Mouse (Mus musculus) CH12.LX (cell line): ENCODE measurements around the gene Golga3.

ENCODE experiments used
- CTCF ChIP-seq, 2 experiments: IDR thresholded peaks in 1 of 2; conservative IDR thresholded peaks in 1 of 2; 2 replicates each; pipeline ENCODE4 v1.5.1; 2011 to 2012; ENCODE audit warnings: low read depth in 2 of 2, low read length in 2 of 2, improper control_type of control experiment in 1 of 2, inconsistent platforms in 1 of 2, mild to moderate bottlenecking in 1 of 2, moderate library complexity in 1 of 2
- E2F4 ChIP-seq: IDR thresholded peaks from 2 replicates; pipeline ENCODE4 v1.6.1; 2011; ENCODE audit warnings: low read depth, low read length, improper control_type of control experiment; ENCODE audit not compliant: insufficient replicate concordance
- EP300 ChIP-seq: IDR thresholded peaks from 2 replicates; pipeline ENCODE4 v1.6.1; 2011; ENCODE audit warnings: low read length, improper control_type of control experiment
- HCFC1 ChIP-seq: IDR thresholded peaks from 2 replicates; pipeline ENCODE4 v1.6.1; 2012; ENCODE audit warnings: low read depth, mild to moderate bottlenecking, inconsistent platforms, low read length, improper control_type of control experiment
- IRF4 ChIP-seq: IDR thresholded peaks from 2 replicates; pipeline ENCODE4 v1.6.1; 2014; ENCODE audit warnings: low read depth, mild to moderate bottlenecking, inconsistent platforms, low read length, improper control_type of control experiment
- MAX ChIP-seq: IDR thresholded peaks from 2 replicates; pipeline ENCODE4 v1.6.1; 2011; ENCODE audit warnings: low read length, improper control_type of control experiment
- MYC ChIP-seq: IDR thresholded peaks from 2 replicates; pipeline ENCODE4 v1.6.1; 2011; ENCODE audit warnings: low read depth, mild to moderate bottlenecking, improper control_type of control experiment, low read length
- POLR2A ChIP-seq: IDR thresholded peaks from 2 replicates; pipeline ENCODE4 v1.6.1; 2011; ENCODE audit warnings: low read depth, mild to moderate bottlenecking, improper control_type of control experiment, low read length
- POLR2AphosphoS2 ChIP-seq: IDR thresholded peaks from 2 replicates; pipeline ENCODE4 v1.6.1; 2011; ENCODE audit warnings: low read depth, low read length, improper control_type of control experiment
- UBTF ChIP-seq: IDR thresholded peaks from 2 replicates; pipeline ENCODE4 v1.6.1; 2012; ENCODE audit warnings: low read depth, mild to moderate bottlenecking, inconsistent platforms, low read length, improper control_type of control experiment, moderate library complexity
- USF1 ChIP-seq: IDR thresholded peaks from 2 replicates; pipeline ENCODE4 v1.6.1; 2014; ENCODE audit warnings: low read depth, mild to moderate bottlenecking, inconsistent platforms, low read length, improper control_type of control experiment
- ZKSCAN1 ChIP-seq: IDR thresholded peaks from 2 replicates; pipeline ENCODE4 v1.6.1; 2012; ENCODE audit warnings: low read depth, inconsistent platforms, low read length, improper control_type of control experiment, borderline replicate concordance
- ZMIZ1 ChIP-seq: IDR thresholded peaks from 2 replicates; pipeline ENCODE4 v1.6.1; 2012; ENCODE audit warnings: low read depth, mild to moderate bottlenecking, inconsistent platforms, low read length, improper control_type of control experiment

DNA sequence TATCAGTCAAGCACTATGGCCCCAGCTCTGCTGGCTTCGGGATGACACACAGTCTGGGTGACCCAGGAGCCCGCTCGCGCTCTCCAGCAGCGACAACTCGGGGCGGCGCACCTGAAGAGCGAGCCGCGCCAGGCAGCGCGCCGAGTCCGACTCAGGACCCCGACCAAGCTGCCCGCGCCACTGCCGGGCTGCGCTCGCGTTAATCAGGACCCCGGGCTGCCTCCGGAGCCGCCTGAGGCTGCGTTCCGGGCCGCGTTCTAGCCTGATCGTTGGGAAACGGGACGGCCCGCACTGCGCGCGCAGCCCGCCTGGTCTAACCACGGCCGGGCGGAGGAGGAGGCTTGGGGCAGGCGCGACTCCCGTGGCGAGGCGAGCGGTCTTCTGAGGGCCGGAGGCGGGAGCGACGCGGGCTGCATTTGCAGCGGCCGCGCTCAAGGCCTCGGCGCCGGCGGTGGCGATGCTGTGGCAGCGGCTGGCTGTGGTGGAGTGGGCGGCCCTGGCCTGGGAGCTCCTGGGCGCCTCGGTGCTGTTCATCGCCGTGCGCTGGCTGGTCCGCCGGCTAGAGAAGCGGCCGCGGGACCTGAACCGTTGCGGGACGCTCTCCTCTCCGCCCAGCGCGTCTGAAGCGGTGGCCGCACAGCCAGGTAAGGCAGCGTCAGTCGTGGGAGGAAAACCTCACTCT, 54.4 kb downstream of the Golga3 start, which contains the start of gene Ankle2:
- peak; percentile 92 for TF ChIP-seq POLR2A
- peak; percentile 74; the same call in 1 of the 2 replicates for TF ChIP-seq MYC
- TF ChIP-seq CTCF (conservative IDR thresholded peaks at IDR 0.05 in 1 of 2, IDR thresholded peaks at IDR 0.05 in 1 of 2; ENCODE audit: low read depth in 2 of 2, low read length in 2 of 2) = peak in 1 of 2 experiments; percentile 35; a peak in 2 of 4 replicates
- TF ChIP-seq EP300 = no peak
- peak; percentile 96 for TF ChIP-seq UBTF
- TF ChIP-seq ZKSCAN1 = no peak
- TF ChIP-seq E2F4 = no peak
- TF ChIP-seq HCFC1 = peak; percentile 99
- TF ChIP-seq USF1 = no peak
- TF ChIP-seq POLR2AphosphoS2 = peak; percentile 69; the same call in 1 of the 2 replicates
- peak; percentile 99 for TF ChIP-seq MAX
- TF ChIP-seq IRF4 = peak; percentile 74
- peak; percentile 92 for TF ChIP-seq ZMIZ1
